Mouse (Mus musculus): ENCODE results near the gene Smpdl3b.
A peak's percentile ranks its signal among the peaks of the same experiment; 100 is the strongest.
"Not testable (repeated sequence)": the region's sequence is repeated elsewhere in the genome, so short reads cannot be mapped to it uniquely, and the experiment has no call there.

Smpdl3b gene

DNA sequence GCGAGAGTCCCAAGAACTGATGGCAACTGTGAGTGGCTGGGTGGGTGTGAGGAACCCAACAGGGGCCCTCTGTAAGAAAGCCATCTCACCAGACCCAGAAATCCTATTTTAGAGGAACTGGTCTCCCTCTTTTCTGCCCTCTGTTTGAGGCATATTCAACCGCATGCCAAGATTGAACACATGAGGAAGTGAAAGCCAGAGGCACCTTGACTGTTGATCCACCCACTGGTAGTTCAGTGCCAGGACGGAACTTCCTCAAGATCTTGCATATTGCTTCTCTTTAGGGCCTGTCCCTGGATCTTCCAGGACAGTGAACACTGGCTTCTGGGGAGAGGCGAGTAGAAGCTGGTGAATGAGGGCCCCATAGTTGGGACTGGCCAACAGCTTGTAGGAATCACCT is 23.2 kb upstream of the Smpdl3b start:
- DNase-seq (ENCODE audit: low read depth, low spot score): peak; percentile 30

DNA sequence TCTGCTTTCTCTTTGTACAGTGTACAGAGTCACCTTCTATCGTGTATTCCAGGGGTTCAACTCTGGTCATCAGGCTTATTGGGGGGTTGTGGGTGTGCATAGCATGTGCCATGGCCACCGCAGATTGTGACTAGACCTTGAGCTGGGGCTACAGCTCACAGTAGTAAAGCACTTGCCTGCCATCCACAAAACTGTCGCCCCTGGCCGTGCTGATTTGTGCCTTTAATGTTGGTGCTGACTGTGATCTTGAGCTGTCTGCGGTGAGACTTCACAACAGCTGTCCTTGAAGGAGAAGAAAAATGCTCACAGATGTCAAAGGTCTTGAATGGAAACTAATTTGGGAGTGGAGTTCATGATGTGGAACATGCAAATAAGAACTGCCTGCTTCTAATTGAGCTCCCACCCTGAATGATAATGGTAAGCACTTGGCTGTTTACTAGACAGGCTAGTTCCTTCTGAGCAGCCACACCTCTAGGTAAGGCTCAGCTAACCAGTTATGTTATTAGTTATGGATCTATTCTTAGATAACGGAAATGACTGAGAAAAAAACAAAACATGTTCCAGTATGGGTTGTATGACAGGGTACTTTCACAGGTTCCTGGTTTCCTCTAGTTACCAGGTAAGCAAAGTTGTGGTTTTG is 21.6 kb upstream of the Smpdl3b start:
- DNase-seq (ENCODE audit: low read depth, low spot score): no peak

DNA sequence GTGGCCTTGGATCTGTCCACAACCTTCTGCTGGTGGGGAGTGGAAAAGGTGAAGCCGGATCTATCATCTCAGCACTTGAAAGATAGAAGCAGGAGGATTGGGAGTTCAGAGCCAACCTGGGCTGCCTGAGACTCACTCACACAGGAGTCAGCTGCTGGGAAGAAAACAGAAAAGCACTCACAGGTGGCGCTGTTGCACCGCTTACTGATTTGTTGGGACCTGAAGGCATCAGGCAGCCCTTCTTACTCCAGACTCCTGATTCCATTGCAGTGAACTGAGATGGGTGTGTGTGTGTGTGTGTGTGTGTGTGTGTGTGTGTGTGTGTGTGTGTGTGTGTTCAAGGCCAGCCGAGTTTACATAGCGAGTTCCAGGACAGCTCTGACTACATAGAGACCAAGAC is 19.7 kb upstream of the Smpdl3b start:
- DNase-seq (ENCODE audit: low read depth, low spot score): peak; percentile 23

DNA sequence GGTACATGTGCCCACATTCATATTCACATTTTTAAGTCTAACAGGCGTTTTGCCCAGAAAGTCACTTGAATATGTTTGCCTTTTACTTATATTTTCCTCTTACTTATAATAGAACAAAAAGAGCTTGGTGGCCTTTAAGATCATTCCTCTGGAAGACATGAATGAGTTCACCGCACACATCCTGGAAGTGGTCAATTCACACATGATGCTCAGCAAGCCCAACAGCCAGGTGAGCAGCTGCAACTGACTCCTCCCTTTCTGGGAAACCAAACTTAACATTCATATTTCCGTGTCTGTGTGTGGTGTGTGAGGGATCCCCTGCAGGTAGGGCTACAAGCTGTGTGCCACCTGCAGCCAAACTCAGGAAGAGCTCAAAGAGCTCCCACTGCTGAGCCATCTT is 17.9 kb upstream of the Smpdl3b start:
- DNase-seq (ENCODE audit: low read depth, low spot score): no peak

- no peak for DNase-seq (ENCODE audit: low read depth, low spot score)
Measured at GRCm38 (mm10) chr4:132771776-132772175, 14.7 kb upstream of the Smpdl3b start.

DNA sequence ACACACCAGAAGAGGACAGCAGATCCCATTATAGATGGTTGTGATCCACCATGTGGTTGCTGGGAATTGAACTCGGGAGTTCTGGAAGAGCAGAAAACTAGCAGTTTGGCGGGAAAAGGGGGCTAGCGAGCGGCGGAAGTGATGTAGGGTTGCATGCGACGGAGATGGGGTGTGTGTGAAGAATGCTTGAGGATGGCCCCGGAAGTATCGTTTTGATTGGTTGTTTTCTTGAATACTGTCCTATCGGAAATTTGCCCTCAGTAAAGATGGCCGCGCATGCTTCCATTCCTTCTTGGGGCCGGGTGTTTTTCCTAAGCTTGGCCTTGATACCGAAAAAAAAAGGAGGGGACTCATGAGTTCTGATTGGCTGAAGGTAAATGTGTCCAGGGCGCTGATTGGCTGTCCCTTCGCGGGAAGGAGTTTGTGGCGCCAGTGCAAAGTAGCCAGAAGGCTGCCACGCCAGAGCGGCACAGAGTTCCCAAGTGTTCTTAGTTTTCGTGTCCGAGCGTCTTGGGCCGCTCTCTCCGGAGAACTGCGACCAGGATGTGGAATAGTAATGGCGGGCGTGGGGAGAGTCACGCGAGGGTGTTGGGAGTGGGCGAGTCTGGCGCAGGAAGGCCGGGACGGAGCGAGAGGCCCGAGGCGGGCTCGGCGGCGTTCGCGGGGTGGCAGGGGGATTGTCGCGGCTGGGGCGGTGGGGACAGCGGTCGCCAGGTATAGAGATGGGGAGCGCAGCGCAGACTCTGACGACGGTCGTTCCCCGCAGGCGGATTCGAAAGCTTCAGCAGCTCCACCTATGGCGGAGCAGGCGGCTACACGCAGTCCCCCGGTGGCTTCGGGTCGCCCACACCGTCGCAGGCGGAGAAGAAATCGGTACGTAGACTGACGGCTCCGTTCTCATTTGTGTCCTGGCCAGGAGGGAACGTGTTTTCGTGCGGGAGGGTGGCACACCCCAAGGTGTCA is 11.1 kb upstream of the Smpdl3b start, which contains the start of gene Rpa2:
TSS of gene Rpa2 (plus strand) at position 419 of the 963 bp plus-strand sequence.
- DNase-seq (ENCODE audit: low read depth, low spot score): peak; percentile 99

- DNase-seq (ENCODE audit: low read depth, low spot score): not testable (repeated sequence)
Measured at GRCm38 (mm10) chr4:132763125-132763524, 6.1 kb upstream of the Smpdl3b start.

GRCm38 (mm10) chr4:132762602-132763001 is 5.5 kb upstream of the Smpdl3b start:
- DNase-seq (ENCODE audit: low read depth, low spot score): no peak

- DNase-seq (ENCODE audit: low read depth, low spot score): no peak
Measured at GRCm38 (mm10) chr4:132760296-132760695, 3.2 kb upstream of the Smpdl3b start.

DNA sequence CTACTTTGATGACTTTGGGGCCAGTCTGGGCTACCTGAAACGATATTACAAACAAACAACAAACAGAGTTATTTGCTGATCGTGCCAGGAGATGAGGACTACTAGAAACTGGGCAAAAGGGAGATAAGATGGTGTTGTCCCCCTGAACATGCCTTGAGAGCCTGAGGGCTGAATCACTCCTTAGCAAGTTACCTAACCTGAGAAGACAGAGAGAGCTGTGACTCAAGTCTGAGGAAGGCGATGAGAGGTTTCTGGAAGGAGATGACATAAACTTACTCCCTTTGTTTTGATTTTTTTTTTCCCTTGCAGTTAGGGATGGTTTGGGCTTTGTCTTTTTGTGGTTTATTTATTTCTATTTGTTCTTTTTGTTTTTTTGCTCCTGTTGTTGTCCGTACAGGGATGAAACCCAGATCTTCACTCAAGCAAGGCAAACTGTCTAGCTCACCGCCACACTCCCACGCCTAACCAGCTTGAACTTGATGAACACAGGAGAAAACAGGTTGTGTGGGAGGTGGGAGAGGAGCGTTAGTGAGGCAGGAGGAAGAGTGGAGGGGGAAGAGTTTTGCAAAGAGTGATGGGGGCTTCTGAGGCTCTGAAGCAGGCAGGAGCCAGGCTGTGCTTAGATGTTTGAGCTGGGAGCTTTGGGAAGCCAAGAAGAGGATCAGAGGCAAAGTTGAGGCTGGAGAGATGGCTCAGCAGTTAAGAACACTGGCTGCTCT is 740 bp upstream of the Smpdl3b start:
- DNase-seq (ENCODE audit: low read depth, low spot score): no peak

GRCm38 (mm10) chr4:132752992-132753391 is 4.1 kb downstream of the Smpdl3b start:
- no peak for DNase-seq (ENCODE audit: low read depth, low spot score)

DNA sequence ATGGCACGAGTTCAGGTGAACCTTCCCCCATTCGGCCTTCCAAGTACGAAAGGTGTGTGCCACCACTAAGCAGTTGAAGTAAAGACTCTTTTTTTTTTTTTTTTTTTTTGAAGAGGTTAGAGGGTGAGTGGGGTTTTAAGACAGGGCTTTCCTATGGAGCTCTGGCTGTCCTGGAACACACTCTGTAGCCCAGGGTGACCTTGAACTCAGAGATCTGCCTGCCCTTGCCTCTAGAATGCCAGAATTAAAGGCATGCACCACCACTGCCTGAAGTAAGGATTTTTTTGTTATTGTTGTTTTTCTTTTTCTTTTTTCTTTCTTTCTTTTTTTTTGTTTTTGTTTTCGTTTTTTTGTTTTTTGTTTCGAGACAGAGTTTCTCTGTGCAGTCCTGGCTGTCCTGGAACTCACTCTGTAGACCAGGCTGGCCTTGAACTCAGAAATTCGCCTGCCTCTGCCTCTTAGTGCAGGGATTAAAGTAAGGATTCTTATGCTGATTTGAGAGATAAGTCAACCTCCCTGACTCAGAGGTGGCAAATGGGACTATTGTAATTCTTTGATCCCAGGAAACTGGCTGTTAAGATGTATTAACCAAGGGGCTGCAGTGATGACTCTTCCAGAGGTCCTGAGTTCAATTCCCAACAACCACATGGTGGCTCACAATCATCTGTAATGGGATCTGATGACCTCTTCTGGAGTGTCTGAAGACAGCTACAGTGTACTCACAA is 7.6 kb downstream of the Smpdl3b start:
- no peak for DNase-seq (ENCODE audit: low read depth, low spot score)

GRCm38 (mm10) chr4:132748778-132749177 is 8.3 kb downstream of the Smpdl3b start:
- no peak for DNase-seq (ENCODE audit: low read depth, low spot score)

- DNase-seq (ENCODE audit: low read depth, low spot score): peak; percentile 37
Measured at GRCm38 (mm10) chr4:132747664-132748259, 9.3 kb downstream of the Smpdl3b start.

DNA sequence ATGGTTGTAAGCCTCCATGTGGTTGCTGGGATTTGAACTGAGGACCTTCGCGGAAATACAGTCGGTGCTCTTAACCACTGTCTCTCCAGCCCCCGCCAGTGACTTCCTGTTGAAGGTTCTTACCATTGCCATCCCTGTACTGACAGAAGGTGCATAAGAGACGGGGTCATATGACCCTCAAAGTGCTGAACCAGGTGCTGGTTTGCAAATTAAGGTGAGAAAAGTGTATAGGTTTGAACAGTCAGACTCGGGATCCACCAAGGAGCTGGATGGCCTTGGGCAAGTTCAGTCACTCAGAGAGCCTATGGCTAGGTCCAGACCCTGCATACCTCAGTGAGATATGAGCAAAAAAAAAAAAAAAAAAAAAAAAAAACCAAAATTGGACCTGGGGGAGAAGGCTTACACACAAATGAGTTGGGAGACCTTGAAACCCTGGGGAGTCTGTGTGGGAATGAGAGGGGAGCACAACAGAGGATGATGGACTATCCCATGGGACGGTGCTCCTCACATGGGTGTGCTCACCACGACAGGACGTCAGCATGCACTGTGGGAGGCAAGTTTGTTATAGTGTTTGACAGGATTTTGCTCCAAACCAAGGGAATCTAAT is 10.0 kb downstream of the Smpdl3b start:
- DNase-seq (ENCODE audit: low read depth, low spot score): no peak

DNA sequence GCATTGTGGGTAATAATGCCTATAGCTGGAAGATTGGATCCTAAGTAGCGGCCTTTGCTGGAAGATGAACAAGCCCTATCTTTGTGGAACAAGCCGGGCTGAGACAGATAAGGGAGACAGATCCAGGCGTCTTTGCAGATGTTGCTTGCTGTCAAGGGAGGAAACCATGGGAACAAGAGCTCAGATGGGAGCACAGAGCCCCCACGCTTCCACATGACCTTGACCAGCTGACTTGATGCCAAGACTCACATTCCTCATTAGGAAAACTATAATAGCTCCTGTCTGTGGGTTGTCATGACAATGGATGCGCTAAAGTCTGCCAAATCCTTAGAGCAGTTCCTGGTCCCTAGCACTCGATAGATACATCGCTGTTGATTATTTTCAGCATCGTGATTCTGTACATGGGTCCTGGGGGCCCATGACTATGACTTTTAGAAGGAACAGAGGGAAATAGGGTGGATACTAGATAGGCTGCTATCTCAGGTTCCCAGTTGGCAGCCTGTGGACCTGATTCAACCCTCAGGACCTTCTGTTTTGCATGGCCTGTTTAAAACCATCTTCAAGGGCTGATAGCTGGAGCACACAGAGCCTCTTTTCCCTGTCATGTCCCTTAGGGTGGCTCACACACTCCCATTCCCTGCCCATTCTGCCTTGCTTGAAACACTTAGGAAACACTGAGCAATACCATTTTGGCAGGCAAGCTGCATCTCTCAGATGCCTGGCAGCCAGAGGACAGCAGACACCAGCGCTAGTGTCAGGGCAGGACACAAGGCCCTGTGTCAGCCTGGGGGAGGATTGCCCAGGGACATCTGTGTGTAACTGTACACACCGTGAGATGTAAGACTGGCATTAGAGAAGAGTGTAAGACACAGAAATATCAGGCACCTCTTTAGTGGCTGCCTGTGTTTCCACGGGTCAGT is 12.8 kb downstream of the Smpdl3b start:
- DNase-seq (ENCODE audit: low read depth, low spot score): peak; percentile 47

- DNase-seq (ENCODE audit: low read depth, low spot score): no peak
Measured at GRCm38 (mm10) chr4:132741491-132741890, 15.6 kb downstream of the Smpdl3b start.

GRCm38 (mm10) chr4:132737154-132737553 is 19.9 kb downstream of the Smpdl3b start:
- DNase-seq (ENCODE audit: low read depth, low spot score): not testable (repeated sequence)

GRCm38 (mm10) chr4:132735894-132736293 is 21.2 kb downstream of the Smpdl3b start:
- no peak for DNase-seq (ENCODE audit: low read depth, low spot score)
